Mouse (Mus musculus) ovary, postnatal 14 days (tissue): Measurements from ENCODE around the gene Stom.

Source experiments
- DNase-seq: peaks from one replicate; pipeline ENCODE4 v3.0.0; 2022; ENCODE audit warnings: low spot score

Gene Stom

GRCm38 (mm10) chr2:35336388-35337280 is at the start of gene Stom:
Gene Stom (minus strand): TSS chr2:35336976.
- DNase-seq = peak; percentile 100

DNA sequence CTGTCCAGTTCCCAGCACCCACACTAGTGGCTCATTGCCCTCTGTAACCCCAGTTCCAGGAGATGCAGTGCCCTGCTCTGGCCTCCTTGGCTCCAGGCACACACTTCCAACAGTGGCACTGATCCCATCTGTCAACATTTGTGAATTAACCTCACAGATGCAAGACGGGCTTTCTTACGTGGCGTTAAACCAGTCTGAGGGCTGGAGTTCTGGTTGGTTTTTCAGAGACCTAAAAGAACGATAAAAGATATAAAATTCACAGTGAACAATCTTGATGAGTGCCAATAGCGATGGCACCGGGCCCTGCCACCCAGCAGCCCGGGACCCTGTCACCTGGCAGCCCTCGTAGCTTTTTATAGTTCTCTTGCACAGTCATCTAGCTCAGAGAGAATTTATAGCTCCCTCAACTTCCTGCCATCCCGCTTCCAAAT is 48.7 kb upstream of the Stom start:
- DNase-seq = no peak

DNA sequence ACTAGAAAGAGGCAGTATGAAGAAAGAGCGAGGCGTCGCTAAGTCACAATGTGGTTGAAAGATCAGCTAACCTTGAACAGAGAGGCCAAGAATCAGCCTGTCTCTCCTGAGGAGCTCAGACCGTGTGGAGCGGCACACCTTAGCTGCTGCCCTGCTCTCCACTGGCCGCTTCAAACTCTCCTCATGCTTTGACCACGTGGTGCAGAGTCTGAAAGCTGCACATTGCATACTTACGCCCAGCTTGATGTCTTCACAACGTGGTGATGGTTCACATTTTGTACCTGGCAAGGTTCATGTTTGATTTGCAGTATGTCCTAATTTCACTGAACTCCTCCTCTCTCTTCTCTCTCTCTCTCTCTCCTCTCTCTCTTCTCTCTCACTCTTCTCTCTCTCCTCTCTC is 42.5 kb upstream of the Stom start:
- no peak for DNase-seq

- DNase-seq = no peak
Observed at GRCm38 (mm10) chr2:35377600-35377999, 40.8 kb upstream of the Stom start.

DNA sequence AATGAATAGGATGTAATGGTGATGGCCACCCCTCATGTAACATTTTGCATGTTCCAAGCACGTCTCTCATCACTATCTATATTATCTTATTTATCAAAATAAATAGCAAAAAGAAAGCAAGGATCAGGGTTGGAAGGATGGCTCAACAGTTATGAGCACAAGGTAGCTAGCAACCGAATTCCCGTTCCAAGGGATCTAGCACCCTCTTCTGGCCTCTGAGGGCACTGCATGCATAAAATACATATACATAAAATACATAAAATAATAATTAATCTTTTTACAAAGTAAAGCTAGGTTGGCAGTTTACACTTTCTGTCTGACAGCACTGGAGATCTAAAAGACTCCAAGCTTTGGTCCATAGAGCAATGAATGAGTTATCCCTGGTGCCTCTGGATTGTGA is 36.2 kb upstream of the Stom start:
- peak; percentile 30 for DNase-seq

DNA sequence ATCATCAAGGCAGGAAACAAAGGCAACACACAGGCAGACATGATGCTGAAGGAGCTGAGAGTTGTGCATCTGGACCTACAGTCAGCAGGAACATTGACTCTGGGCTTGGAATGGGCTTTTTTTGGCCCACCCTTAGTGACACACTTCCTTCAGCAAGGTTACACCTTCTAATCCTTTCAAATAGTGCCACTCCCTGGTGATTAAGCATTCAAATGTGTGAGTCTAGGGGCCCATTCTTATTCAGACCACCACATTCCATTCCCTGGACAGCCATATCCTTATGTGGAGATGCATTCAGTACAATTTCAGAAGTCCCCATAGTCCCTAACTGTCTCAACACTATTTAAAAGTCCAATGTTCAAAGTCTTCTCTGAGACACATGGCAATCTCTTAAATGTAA is 33.9 kb upstream of the Stom start:
- no peak for DNase-seq

DNA sequence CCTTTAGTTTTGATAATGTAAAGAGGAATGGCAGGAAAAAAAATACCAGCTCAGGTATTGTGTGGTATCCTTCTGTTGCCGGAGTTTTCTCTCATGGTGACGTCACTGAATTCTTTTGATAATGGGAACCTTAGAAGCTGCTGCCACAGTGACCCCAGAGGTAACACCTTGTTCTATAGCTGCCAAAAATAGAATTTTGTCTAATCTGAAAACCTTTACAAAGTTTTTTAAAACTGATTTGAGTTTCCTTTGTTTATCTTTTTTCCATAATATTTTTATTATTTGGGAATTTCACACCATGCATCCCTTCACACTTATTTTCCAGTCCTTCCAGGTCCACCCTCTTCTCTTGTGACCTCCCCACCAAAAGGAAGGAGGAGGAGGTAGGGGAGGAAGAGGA is 30.9 kb upstream of the Stom start, which contains the start of gene 4930568D16Rik:
Gene 4930568D16Rik, minus strand, starts transcription at position 101 of the 400 bp plus-strand sequence.
- DNase-seq = no peak

DNA sequence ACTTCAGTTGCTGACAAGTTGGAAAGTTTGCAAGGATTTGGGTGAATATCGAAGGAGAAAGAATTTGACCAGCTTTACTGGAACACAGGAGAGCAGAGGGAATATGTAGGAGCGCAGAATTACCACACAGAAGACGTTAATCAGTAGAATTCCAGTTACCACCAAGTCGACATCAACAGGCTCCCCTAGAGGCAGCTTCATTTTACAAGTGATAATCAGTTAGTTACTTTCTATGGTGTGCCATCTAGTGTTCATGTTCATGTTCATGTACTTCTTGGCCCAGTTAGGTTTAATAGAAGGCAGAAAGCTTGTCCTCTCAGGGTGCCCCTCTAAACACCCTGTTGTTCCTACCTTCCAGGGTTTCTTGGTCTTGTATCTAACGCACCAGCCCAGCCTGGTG is 12.4 kb upstream of the Stom start:
- DNase-seq = no peak

DNA sequence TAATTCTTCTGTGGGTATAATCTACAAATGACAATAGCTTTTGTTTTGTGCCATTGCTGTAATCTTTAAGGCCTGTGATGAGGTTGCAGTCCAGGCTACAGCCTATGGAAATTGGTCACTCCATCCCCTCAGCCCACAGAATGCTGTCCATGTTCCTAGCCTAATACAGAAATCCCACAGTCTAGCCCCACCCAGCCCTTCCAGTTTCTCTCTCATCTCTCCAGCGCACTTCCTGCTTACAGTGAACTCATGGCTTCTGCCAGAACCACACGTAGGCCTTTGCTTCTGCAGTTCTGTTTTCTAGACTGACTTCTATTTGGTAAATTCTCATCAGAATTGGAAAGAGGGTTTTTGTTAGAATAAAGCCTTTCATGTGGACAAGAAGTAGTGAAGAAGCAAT is 9.2 kb upstream of the Stom start:
- no peak for DNase-seq

- no peak for DNase-seq
Observed at GRCm38 (mm10) chr2:35342605-35343004, 5.8 kb upstream of the Stom start.

DNA sequence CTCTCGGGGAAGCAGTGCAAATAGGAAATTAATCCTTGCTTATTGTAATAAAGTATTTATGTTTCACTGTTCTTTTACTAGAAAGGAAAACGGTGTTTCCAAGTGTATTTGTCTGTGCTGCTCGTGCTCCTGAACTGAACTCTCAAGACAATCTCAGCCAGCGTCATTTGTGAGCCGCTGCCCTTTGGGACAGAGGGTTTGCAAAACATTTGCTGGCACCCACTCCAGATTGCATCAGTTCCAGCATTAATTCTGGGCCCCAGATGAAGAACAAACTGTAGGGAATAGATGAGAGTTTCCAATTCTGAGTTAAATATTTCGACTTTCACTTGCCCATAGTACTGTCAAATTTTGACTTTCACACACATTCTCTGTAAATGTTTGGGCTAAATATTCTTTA is 1.9 kb upstream of the Stom start:
- no peak for DNase-seq

DNA sequence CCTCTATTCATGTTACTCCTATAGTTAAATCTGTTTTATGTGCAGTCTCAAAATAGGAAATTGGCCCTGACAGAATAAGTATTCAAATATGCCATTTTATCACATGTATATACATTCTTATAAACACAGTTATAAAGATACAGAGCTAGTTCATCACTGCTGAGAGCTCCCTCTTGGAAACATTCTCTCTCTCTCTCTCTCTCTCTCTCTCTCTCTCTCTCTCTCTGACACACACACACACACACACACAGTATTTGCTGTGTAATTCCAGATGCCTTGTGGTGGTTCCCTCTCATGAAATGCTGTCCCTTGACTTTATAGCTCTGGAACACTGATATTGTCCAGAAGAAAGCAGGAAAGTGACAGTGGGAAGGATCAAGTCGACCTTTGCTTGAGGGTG is 1.3 kb upstream of the Stom start:
- no peak for DNase-seq

DNA sequence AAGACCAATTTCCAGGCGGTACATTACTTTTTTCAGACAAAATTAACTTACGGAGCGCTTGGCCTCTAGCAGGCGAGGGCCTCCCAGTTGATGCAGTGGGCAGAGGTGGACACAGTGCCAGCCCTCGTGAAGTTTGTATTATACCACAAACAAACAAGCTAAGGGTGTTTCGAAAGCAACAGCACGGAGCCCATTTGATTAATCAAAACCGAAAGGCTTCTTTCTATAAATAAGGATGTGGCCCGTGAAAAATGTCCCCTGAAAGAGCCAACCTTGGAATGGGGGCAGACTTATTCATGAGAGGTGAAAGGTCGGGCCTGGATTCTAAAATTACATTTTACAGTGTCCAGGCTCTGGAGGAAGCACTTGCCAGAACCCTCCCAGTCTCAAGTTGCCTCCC is 643 bp upstream of the Stom start:
- no peak for DNase-seq

GRCm38 (mm10) chr2:35335620-35336019 is 1.2 kb downstream of the Stom start:
- DNase-seq = no peak

DNA sequence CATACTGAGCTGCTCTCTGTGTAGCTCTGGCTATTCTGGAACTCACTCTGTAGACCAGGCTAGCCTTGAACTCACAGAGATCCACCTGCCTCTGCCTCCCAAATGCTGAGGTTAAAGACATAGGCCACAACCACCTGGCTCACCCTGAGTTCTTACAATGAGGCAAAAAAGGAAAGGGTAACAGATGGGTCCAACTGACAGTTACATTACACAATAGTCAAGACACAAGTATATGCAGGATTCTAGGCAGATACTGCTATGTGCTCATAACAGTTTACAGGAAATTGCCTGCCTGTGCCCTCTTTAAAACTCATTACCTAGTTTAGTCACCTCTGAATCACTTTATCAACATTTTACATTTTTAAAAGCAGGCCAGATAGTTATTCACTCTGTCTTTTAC is 3.1 kb downstream of the Stom start:
- no peak for DNase-seq

DNA sequence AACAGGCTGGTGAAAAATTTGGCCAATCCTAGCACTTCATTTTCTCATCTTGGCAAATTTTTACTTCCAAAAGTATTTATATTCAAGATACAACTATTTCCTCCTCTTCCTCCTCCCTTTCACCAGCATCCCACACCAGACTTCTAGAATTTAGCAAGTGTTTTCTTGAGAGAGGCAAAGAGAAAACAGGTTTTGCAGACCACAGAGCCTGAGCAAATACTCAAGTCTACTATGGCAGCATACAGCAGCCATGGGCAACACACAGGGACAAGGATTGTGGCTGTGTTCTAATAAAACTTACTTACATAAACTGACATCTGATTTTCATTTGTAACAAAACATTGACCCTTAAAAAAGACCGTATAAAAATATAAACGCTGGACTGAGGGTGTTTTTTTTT is 5.6 kb downstream of the Stom start:
- no peak for DNase-seq

DNA sequence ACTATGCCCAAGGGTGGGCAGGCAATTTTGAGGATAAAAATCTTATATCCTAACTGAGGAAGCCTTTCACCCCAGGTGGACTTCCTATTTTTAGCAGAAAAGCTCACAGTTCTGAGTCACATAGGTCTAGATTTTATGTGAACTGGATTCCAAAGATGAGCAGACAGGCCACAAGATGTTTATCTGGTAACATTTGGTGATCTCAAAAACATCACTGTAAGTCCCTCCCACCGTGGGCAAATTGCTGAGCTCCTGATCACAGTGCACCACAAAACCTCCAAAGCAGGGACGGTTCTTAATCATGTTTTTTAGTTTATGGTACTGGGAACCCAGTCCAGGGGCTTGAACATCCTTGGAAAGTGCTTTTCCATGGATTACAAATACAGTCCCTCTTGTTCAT is 7.7 kb downstream of the Stom start:
- DNase-seq = no peak

DNA sequence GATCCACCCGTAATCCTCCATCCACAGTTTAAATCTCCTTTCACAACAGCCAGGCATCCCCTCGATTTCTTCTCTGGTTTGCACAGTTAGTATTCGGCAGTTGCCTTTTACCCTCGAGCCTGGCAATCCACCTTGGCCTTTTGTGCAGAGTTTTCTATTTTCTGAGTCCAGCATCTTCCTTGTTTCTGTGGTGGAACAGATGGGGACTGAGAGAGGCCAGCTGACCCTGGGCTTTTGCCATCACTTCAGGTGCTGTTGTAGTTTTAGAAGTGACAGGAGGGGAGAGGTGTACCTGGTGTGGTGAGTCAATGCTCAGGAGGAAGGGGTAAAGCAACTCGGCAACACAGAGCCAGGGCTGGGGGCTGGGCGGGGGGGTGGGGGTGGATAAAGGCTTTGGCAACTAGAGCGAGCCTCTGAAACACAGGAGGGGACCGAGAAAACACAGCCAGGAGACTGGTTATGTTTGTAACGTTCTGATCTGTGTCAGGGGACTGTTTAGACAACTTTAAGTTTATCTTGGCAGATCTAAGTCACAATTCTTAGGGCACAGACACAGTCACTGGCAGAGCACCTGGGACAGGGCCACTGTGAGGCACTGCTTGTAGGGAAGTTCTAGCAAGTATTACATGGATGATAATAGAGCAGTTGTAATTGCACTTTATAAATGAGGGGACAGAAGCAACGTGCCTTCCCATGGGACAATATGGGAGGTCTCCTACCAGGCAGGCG is 8.5 kb downstream of the Stom start:
- no peak for DNase-seq

DNA sequence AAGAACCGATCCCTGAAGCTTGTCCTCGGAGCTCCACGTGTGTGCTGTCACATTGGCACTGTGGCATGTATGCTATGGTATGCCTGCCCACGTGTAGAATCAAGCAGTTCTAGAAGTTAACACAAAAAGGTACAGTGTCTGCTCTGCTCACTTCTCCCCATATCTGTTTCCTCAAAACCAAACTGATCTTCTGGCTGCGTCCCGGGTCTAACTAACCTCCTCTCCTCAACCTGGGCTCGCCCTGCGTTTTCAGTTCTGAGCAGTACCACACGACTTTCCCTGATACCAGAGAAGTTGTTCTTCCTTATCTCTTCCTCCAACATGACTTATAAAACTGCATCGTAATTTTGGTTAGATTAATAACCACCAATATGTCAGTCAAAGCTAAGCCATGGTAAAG is 9.2 kb downstream of the Stom start:
- no peak for DNase-seq

DNA sequence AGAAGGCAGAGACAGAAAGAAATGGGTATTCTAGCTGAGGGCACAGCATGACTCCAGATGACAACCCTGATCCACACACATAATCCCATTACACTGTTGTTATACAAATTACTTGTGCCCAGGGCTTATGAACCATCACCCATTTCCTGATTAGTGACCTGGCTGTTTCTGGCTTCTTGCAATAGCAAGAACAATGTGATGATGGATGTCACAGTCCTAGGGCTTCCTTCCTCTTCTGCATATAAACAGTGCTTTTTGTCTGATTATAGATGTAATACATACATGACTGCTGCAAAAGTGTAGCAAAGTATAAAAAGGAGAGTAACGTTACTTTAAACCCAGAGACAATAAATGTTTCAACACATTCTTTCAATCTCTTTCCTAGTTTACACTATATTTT is 9.8 kb downstream of the Stom start:
- no peak for DNase-seq

DNA sequence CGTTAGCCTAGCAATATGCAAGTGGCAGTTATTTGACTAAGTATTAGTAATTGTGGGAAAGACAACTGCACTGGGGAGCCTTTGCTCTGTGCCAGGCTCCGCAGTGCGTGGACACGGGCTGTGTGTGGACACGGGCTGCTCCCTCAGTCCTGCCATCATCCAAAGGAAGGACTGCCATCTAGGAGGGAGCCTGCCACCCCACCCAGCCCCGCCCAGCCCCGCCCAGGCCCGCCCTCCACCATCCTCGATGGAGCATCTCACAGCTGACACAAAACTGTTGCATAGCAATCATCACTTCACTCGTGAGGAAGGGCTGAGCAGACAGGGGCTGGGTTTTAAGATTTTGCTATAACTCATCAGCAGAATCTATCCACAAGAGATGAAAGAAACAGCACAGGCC is 10.8 kb downstream of the Stom start:
- no peak for DNase-seq

DNA sequence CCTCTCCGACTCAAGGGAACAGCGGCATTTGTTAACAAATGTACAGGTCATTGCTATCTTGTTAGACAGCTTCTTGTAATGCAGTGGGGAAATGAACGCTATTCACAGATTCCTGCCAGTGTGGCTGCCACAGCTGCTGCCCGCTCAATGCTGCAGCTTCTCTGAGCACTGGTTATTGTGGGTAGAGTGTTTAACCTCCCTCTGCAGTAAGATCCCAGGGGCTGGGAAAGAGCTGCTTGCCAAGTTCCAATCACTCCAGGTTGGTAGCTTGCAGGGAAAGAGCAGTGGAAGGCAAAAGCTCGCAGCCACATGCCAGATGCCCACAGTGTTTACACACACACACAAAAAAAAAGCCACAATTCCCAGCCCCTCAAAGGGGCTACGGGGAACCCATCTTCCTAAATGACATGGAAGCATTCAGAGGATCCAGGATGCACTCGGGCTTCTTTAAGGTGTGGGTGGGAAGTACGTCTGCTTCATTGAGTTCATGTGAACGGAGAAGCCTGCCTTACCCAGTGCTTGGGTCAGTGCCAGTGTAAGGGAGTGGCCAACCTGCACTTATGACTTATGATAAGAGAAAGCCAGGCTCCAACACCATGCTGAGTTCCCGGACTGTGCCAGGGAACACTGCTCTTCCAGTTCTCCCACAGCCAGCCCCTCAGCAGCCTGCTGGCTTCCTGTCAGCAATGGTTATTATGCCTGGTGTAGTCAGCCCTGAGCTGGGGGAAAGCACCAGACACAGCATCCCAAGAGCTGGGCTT is 14.2 kb downstream of the Stom start:
- peak; percentile 46 for DNase-seq

- no peak for DNase-seq
Observed at GRCm38 (mm10) chr2:35320399-35320798, 16.4 kb downstream of the Stom start.
